Mouse (Mus musculus) liver, embryonic 14.5 days (tissue): Measurements from ENCODE around the gene Galnt11. TPM values are rescaled to one million over a fixed set of nuclear protein-coding genes. Genes with fewer than 3 reads are reported as not detected.

ENCODE experiments used
- ATAC-seq: fragments of 200-750 bp; cut with Nextera tagmentation; 2 replicates; pipeline ENCODE4 v1.8.0; 2017; ENCODE audit warnings: moderate number of reproducible peaks, mild to moderate bottlenecking, moderate library complexity; ENCODE audit not compliant: insufficient read depth
- DNase-seq, 3 experiments: peaks; one replicate each; pipeline ENCODE4 v3.0.0-alpha.2; 2012 to 2013; ENCODE audit warnings: low read depth in 3 of 3, low spot score in 3 of 3
- H3K27ac ChIP-seq: fragments of 300-500 bp; sonication (generic); 2 replicates; pipeline ENCODE4 v1.5.1; 2014; ENCODE audit warnings: moderate library complexity, mild to moderate bottlenecking, control low read depth, inconsistent platforms
- H3K27me3 ChIP-seq: fragments of 300-500 bp; sonication (generic); 2 replicates; pipeline ENCODE4 v1.6.1; 2014; ENCODE audit warnings: mild to moderate bottlenecking, low read length, moderate library complexity; ENCODE audit not compliant: control insufficient read depth, insufficient read depth
- H3K36me3 ChIP-seq: fragments of 300-500 bp; sonication (generic); replicated peaks from 2 replicates; pipeline ENCODE4 v1.6.1; 2014; ENCODE audit warnings: low read depth; ENCODE audit not compliant: control insufficient read depth, insufficient read depth
- H3K4me1 ChIP-seq, 2 experiments: fragments of 200-500 bp in 1 of 2; fragments of 300-500 bp in 1 of 2; sonication (generic) in 1 of 2; replicated peaks; 2 replicates each; pipeline ENCODE4 v1.6.1; 2012 to 2014; ENCODE audit warnings: antibody characterized with exemption in 1 of 2, inconsistent platforms in 1 of 2, low read length in 1 of 2; ENCODE audit not compliant: control insufficient read depth in 2 of 2, insufficient read depth in 2 of 2
- H3K4me2 ChIP-seq: fragments of 300-500 bp; sonication (generic); 2 replicates; pipeline ENCODE4 v1.6.1; 2014; ENCODE audit warnings: low read depth, mild to moderate bottlenecking, control low read depth, moderate library complexity
- H3K4me3 ChIP-seq, 2 experiments: fragments of 200-500 bp in 1 of 2; fragments of 300-500 bp in 1 of 2; sonication (generic) in 1 of 2; 2 replicates each; pipeline ENCODE4 v1.5.1; 2012 to 2014; ENCODE audit warnings: low read depth in 2 of 2, low read length in 2 of 2, mild to moderate bottlenecking in 2 of 2, control low read depth in 1 of 2, inconsistent platforms in 1 of 2, moderate library complexity in 1 of 2; ENCODE audit not compliant: insufficient read depth in 1 of 2
- H3K9ac ChIP-seq: fragments of 300-500 bp; sonication (generic); replicated peaks from 2 replicates; pipeline ENCODE4 v1.6.1; 2014; ENCODE audit warnings: mild to moderate bottlenecking, control low read depth, moderate library complexity
- H3K9me3 ChIP-seq: fragments of 300-500 bp; sonication (generic); 2 replicates; pipeline ENCODE4 v1.6.1; 2016; ENCODE audit warnings: low read length, mixed read lengths; ENCODE audit not compliant: control insufficient read depth
- CTCF ChIP-seq: IDR thresholded peaks from 2 replicates; pipeline ENCODE4 v1.5.1; 2016; ENCODE audit warnings: antibody characterized with exemption, low read depth, control low read depth
- EP300 ChIP-seq: IDR thresholded peaks from 2 replicates; pipeline ENCODE4 v1.6.1; 2016; ENCODE audit warnings: antibody characterized with exemption, low read depth
- WGBS: fragments of 180-500 bp; shearing (Covaris S2); extraction: QIAGEN DNeasy Blood & Tissue Kit; methylation state at CpG from one replicate; pipeline ENCODE4 v1.1.7; 2014; ENCODE audit not compliant: insufficient replicate concordance; 5-methylcytosine and 5-hydroxymethylcytosine counted together
- polyA plus RNA-seq, 2 experiments: library from polyadenylated mRNA; depleted of rRNA in 1 of 2; stranded (reverse) in 1 of 2; unstranded in 1 of 2; fragments of >200 nt; fragmentation: Nextera tagmentation in 1 of 2; extraction: Ambion mirVana in 1 of 2; gene quantifications; 2 replicates each; pipeline versions ENCODE4 v1.2.1 to v1.2.3; 2012 to 2014

Gene Galnt11
- polyA plus RNA-seq, 2 experiments = 4.9 to 8.4 TPM

GRCm38 (mm10) chr5:25252825-25253544, 31.3 kb downstream of the Galnt11 start:
- 64% methylated on average over 8 of the region's 8 CpGs for WGBS
- no peak for ATAC-seq

GRCm38 (mm10) chr5:25254491-25254890, 32.8 kb downstream of the Galnt11 start:
- WGBS = 70% methylated on average over 4 of the region's 4 CpGs
- ATAC-seq (no peak), DNase-seq (no peak)
- Histone ChIP-seq H3K9ac (no peak overlapping the region), H3K36me3 (no peaks in the 10 kb centered on the region), H3K27ac (no peak overlapping the region), H3K27me3 (no peaks in the 10 kb centered on the region), H3K9me3 (no peaks in the 10 kb centered on the region), H3K4me1 (peaks cover 0 to 6% of the 10 kb centered on the region in 2 experiments; a peak in 1 of 4 replicates), H3K4me3 (no peak overlapping the region), H3K4me2 (no peak overlapping the region)
- TF ChIP-seq EP300 = no peak
- TF ChIP-seq CTCF = no peak

More at GRCm38 (mm10) chr5:25252825-25253544, 31.3 kb downstream of the Galnt11 start:
- no peaks in the 10 kb centered on the region for H3K27me3 ChIP-seq
- TF ChIP-seq EP300 = no peak
- TF ChIP-seq CTCF = no peak
- no peak overlapping the region for H3K27ac ChIP-seq
- DNase-seq = no peak
- H3K9me3 ChIP-seq = no peaks in the 10 kb centered on the region
- no peak overlapping the region for H3K9ac ChIP-seq
- H3K4me2 ChIP-seq = no peak overlapping the region
- no peak overlapping the region for H3K4me3 ChIP-seq
- H3K4me1 ChIP-seq = peaks cover 0 to 6% of the 10 kb centered on the region in 2 experiments; a peak in 1 of 4 replicates
- H3K36me3 ChIP-seq = no peaks in the 10 kb centered on the region

- TF ChIP-seq EP300 (no peak), CTCF (no peak)
- no peak overlapping the region for H3K27ac ChIP-seq
- H3K9me3 ChIP-seq = no peaks in the 10 kb centered on the region
- ATAC-seq = no peak
- no peaks in the 10 kb centered on the region for H3K27me3 ChIP-seq
- H3K4me2 ChIP-seq = no peak overlapping the region
- no peak overlapping the region for H3K4me3 ChIP-seq
- 68% methylated on average over 2 of the region's 2 CpGs for WGBS
- peaks cover 0 to 6% of the 10 kb centered on the region in 2 experiments; a peak in 1 of 4 replicates for H3K4me1 ChIP-seq
- no peaks in the 10 kb centered on the region for H3K36me3 ChIP-seq
- H3K9ac ChIP-seq = no peak overlapping the region
- DNase-seq = no peak
Observed at GRCm38 (mm10) chr5:25256686-25257085, 35.0 kb downstream of the Galnt11 start.

- TF ChIP-seq CTCF = no peak
- ATAC-seq (no peak), DNase-seq (no peak)
- Histone ChIP-seq H3K4me3 (no peak overlapping the region), H3K27me3 (no peaks in the 10 kb centered on the region), H3K36me3 (no peaks in the 10 kb centered on the region), H3K4me2 (no peak overlapping the region), H3K27ac (no peak overlapping the region), H3K4me1 (no peaks in the 10 kb centered on the region), H3K9me3 (no peaks in the 10 kb centered on the region), H3K9ac (no peak overlapping the region)
- 72% methylated on average over 6 of the region's 6 CpGs for WGBS
Observed at GRCm38 (mm10) chr5:25261452-25261851, 39.7 kb downstream of the Galnt11 start.

- 66% methylated on average over 7 of the region's 7 CpGs for WGBS
- H3K9me3 ChIP-seq = no peaks in the 10 kb centered on the region
Observed at GRCm38 (mm10) chr5:25262266-25262665, 40.6 kb downstream of the Galnt11 start.

More at GRCm38 (mm10) chr5:25262266-25262665, 40.6 kb downstream of the Galnt11 start:
- no peak for ATAC-seq
- Histone ChIP-seq H3K4me2 (no peak overlapping the region), H3K36me3 (no peaks in the 10 kb centered on the region), H3K9ac (no peak overlapping the region), H3K4me3 (no peak overlapping the region), H3K4me1 (no peaks in the 10 kb centered on the region), H3K27me3 (no peaks in the 10 kb centered on the region), H3K27ac (no peak overlapping the region)
- TF ChIP-seq EP300 (no peak), CTCF (no peak)
- DNase-seq = no peak
